In the genomic region with DNA sequence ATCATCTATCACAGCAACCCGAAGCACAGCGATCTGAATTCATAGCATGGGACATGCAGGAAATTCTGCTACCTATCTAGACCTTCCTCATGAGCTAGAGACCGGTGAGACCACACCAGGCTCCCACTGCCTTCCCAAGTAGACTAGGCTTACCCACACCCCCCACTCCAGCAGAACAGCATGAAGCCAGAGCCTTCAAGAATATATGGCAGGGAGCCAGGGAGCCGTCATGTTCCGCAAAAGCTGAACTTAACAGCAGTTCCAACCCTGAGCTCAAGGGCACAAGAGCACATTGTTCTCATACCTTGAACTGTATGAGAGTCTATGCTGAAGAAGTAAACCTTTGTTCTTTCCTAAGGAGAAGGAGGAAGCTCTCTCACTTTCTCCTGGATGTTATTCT, we compare ENCODE assay signal across 8 mouse cellular contexts. TPM values are rescaled to one million over a fixed set of nuclear protein-coding genes. Genes with fewer than 3 reads are reported as not detected.
DNase-seq lines count a peak whose midpoint lies in the region; ATAC-seq and TF ChIP-seq lines count a peak whose summit lies in the region.
"Had no signal": no experiment of that assay in that cellular context is flagged by ENCODE, and none has a peak within 500 bp of the region (broad histone marks: within the 10 kb centered on the region; RNA-seq: fewer than 3 reads in every experiment).

No protein-coding gene starts in this region.

- no peak overlapping the region for H3K9ac ChIP-seq in hindbrain, embryonic 14.5 days
- no peak overlapping the region for H3K9ac ChIP-seq in lung, embryonic 14.5 days

- H3K4me1 ChIP-seq in hindbrain, embryonic 14.5 days (replicated peaks; ENCODE audit: control insufficient read depth, insufficient read depth, low read length), result no peaks in the 10 kb centered on the region
- H3K4me1 ChIP-seq in hindbrain, embryonic 10.5 days (replicated peaks), result 0 out of 2 replicates have a peak, but pooled peaks cover 6% of the 10 kb centered on the region
- H3K4me1 ChIP-seq in lung, embryonic 14.5 days (ENCODE audit: insufficient read depth), result peaks cover 11% of the 10 kb centered on the region

- no peak overlapping the region for H3K4me2 ChIP-seq in hindbrain, embryonic 14.5 days (replicated peaks)
- H3K4me2 ChIP-seq in lung, embryonic 14.5 days, result peak overlapping the region; percentile 37

- H3K27ac ChIP-seq in hindbrain, embryonic 14.5 days, result no peak overlapping the region
- no peak overlapping the region for H3K27ac ChIP-seq in hindbrain, embryonic 10.5 days
- H3K27ac ChIP-seq in lung, embryonic 14.5 days (ENCODE audit: low read depth), result peak overlapping the region; percentile 87

- H3K27me3 ChIP-seq in hindbrain, embryonic 14.5 days (ENCODE audit: control insufficient read depth, insufficient read depth, low read length), result no peaks in the 10 kb centered on the region
- no peaks in the 10 kb centered on the region for H3K27me3 ChIP-seq in hindbrain, embryonic 10.5 days (ENCODE audit: insufficient read depth, poor library complexity, severe bottlenecking)
- no peaks in the 10 kb centered on the region for H3K27me3 ChIP-seq in lung, embryonic 14.5 days (ENCODE audit: insufficient read depth, low read length)

- H3K36me3 ChIP-seq in hindbrain, embryonic 14.5 days (replicated peaks; ENCODE audit: control insufficient read depth, insufficient read depth), result no peaks in the 10 kb centered on the region
- no peaks in the 10 kb centered on the region for H3K36me3 ChIP-seq in hindbrain, embryonic 10.5 days
- H3K36me3 ChIP-seq in lung, embryonic 14.5 days (ENCODE audit: insufficient read depth), result no peaks in the 10 kb centered on the region

- H3K9me3 ChIP-seq in hindbrain, embryonic 14.5 days (ENCODE audit: control insufficient read depth, low read length), result no peaks in the 10 kb centered on the region
- peaks cover 2% of the 10 kb centered on the region; the same call in 1 of the 2 replicates for H3K9me3 ChIP-seq in hindbrain, embryonic 10.5 days
- H3K9me3 ChIP-seq in lung, embryonic 14.5 days (ENCODE audit: low read depth, low read length), result no peaks in the 10 kb centered on the region

- DNase-seq in hindbrain, embryonic 14.5 days (ENCODE audit: low spot score), result peak; percentile 42
- no peak for DNase-seq in hindbrain, embryonic 10.5 days (ENCODE audit: low spot score)
- DNase-seq in adrenal gland, postnatal 14 days, result peak; percentile 58
- peak; percentile 66 for DNase-seq in cerebellum, adult 9-10 months
- DNase-seq in lung, embryonic 14.5 days, result peak; percentile 88

- ATAC-seq in hindbrain, embryonic 14.5 days (ENCODE audit: low FRiP score), result no peak
- peak; percentile 80 for ATAC-seq in lung, embryonic 14.5 days (ENCODE audit: insufficient read depth)
- ATAC-seq in inflammation-experienced regulatory T-cells, adult 6 months, result no peak
- ATAC-seq in megakaryocyte progenitor cell, adult 5-6 weeks (replicated peaks; ENCODE audit: poor library complexity), result no peak

- H3K4me3 ChIP-seq in hindbrain, embryonic 14.5 days (replicated peaks; ENCODE audit: low read length), result no peak overlapping the region
- no peak overlapping the region for H3K4me3 ChIP-seq in hindbrain, embryonic 10.5 days
- H3K4me3 ChIP-seq in lung, embryonic 14.5 days (ENCODE audit: low read depth, low read length), result no peak overlapping the region

- TF ChIP-seq CTCF in lung, embryonic 14.5 days (IDR thresholded peaks at IDR 0.05; ENCODE audit: low read depth), result no peak

- WGBS in hindbrain, embryonic 14.5 days, result 53% methylated on average over 5 of the region's 5 CpGs
- WGBS in hindbrain, embryonic 10.5 days, result 87% methylated on average over 5 of the region's 5 CpGs
- 48% methylated on average over 5 of the region's 5 CpGs for WGBS in lung, embryonic 14.5 days

RNA-seq across cellular contexts. Expression of a gene that starts 32.4 kb away (rescaled TPM):
- 2.5 and 3.4 TPM in 2 replicates for polyA plus RNA-seq in hindbrain, embryonic 14.5 days (2014; fragmentation: Nextera tagmentation; extraction: Ambion mirVana)
- 0.91 and 1.2 TPM in 2 replicates for polyA plus RNA-seq in hindbrain, embryonic 10.5 days (2016; fragmentation: Nextera tagmentation; extraction: Ambion mirVana)
- total RNA-seq in adrenal gland, postnatal 14 days (2021), result 3.1 and 3.2 TPM in 2 replicates
- 8.1 and 8.5 TPM in 2 replicates for polyA plus RNA-seq in lung, embryonic 14.5 days (2014; fragmentation: Nextera tagmentation; extraction: Ambion mirVana)
- 1 to 10 TPM in 1 of 3 experiments, under 1 TPM in 2; 0.51 to 1.1 (median 0.70) TPM for polyA plus RNA-seq in inflammation-experienced regulatory T-cells, adult 6 months (2017; shearing (Covaris generic))
- 0.05 and 0.39 TPM in 2 replicates for total RNA-seq in megakaryocyte progenitor cell, adult 5-6 weeks (2015)
- 0.14 and 0.17 TPM in 2 replicates for total RNA-seq in megakaryocyte progenitor cell, adult 5-6 weeks (2017)
- total RNA-seq: MEL had no signal
